ENCODE assay signal across 8 mouse cellular contexts in the genomic region with DNA sequence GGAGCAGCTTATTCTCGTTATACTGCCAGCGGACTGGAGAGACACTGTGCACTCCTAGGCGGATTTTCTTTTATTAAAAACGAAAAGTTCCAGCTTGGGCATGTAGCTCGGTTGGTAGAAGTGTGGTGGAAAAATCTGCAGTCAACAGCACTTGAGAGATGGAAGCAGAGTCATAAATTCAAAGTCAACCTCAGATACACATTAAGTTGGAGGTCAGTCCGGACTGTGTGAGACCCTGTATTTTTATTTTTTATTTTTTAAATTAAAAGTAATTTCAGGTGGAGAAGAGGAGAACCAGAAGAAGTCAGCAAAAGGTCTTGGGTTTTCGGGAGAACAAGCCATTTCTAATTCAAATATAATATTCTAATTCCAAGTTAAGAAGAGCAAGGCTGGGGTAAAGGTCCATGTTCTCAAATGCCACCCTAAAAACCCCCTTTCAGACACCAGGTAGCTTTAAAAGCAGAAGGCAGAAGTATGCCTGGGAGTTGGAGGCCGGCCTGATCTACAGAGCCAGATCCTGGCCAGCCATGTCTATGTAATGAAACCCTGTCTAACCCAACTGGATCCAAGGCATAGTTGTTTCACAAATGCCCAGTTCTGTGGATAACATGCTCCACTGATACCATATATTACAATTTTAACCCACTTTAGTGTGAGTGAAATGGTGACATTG. TPM values are rescaled to one million over a fixed set of nuclear protein-coding genes. Genes with fewer than 3 reads are reported as not detected.
A peak's percentile ranks its signal among the peaks of the same experiment; 100 is the strongest.
DNase-seq lines count a peak whose midpoint lies in the region; ATAC-seq and TF ChIP-seq lines count a peak whose summit lies in the region.

No protein-coding gene starts in this region.

- peak overlapping the region; percentile 75 for H3K4me2 ChIP-seq in embryonic facial prominence, embryonic 11.5 days (ENCODE audit: low read depth, low read length)
- peak overlapping the region; percentile 54 for H3K4me2 ChIP-seq in intestine, embryonic 14.5 days (ENCODE audit: low read length)
- H3K4me2 ChIP-seq in neural tube, embryonic 12.5 days (replicated peaks): peak overlapping the region; percentile 91

- H3K4me3 ChIP-seq in left cerebral cortex, adult 2 months: peak overlapping the region; percentile 81
- peak overlapping the region; percentile 93 for H3K4me3 ChIP-seq in embryonic facial prominence, embryonic 11.5 days (ENCODE audit: low read depth, low read length)
- peak overlapping the region; percentile 60 for H3K4me3 ChIP-seq in intestine, embryonic 14.5 days (ENCODE audit: low read depth, low read length)
- H3K4me3 ChIP-seq in neural tube, embryonic 12.5 days: peak overlapping the region; percentile 91

- WGBS in embryonic facial prominence, embryonic 11.5 days: 32% methylated on average over 8 of the region's 8 CpGs
- WGBS in intestine, embryonic 14.5 days: 25% methylated on average over 8 of the region's 8 CpGs
- 31% methylated on average over 8 of the region's 8 CpGs for WGBS in neural tube, embryonic 12.5 days

- no peak for TF ChIP-seq CTCF in left cerebral cortex, adult 2 months (IDR thresholded peaks at IDR 0.05)

- H3K9me3 ChIP-seq in embryonic facial prominence, embryonic 11.5 days (replicated peaks; ENCODE audit: control insufficient read depth, low read length): no peaks in the 10 kb centered on the region
- no peaks in the 10 kb centered on the region for H3K9me3 ChIP-seq in intestine, embryonic 14.5 days (ENCODE audit: control insufficient read depth, low read length)
- no peaks in the 10 kb centered on the region for H3K9me3 ChIP-seq in neural tube, embryonic 12.5 days

- peak overlapping the region; percentile 91 for H3K27ac ChIP-seq in left cerebral cortex, adult 2 months
- peak overlapping the region; percentile 77 for H3K27ac ChIP-seq in embryonic facial prominence, embryonic 11.5 days (replicated peaks; ENCODE audit: low read depth, low read length)
- peak overlapping the region; percentile 77 for H3K27ac ChIP-seq in intestine, embryonic 14.5 days (ENCODE audit: low read depth)
- peak overlapping the region; percentile 82; the same call in 1 of the 2 replicates for H3K27ac ChIP-seq in neural tube, embryonic 12.5 days

- no peaks in the 10 kb centered on the region for H3K36me3 ChIP-seq in embryonic facial prominence, embryonic 11.5 days (replicated peaks; ENCODE audit: control insufficient read depth, insufficient read depth, low read depth, low read length)
- H3K36me3 ChIP-seq in intestine, embryonic 14.5 days (ENCODE audit: control insufficient read depth, insufficient read depth, low read length): no peaks in the 10 kb centered on the region
- no peaks in the 10 kb centered on the region for H3K36me3 ChIP-seq in neural tube, embryonic 12.5 days

- no peaks in the 10 kb centered on the region for H3K27me3 ChIP-seq in embryonic facial prominence, embryonic 11.5 days (ENCODE audit: control insufficient read depth, insufficient read depth, low read length)
- H3K27me3 ChIP-seq in intestine, embryonic 14.5 days (replicated peaks; ENCODE audit: control insufficient read depth, insufficient read depth, low read length): no peaks in the 10 kb centered on the region
- no peaks in the 10 kb centered on the region for H3K27me3 ChIP-seq in neural tube, embryonic 12.5 days (replicated peaks)

- peak overlapping the region; percentile 91 for H3K9ac ChIP-seq in embryonic facial prominence, embryonic 11.5 days (replicated peaks; ENCODE audit: low read length)
- H3K9ac ChIP-seq in intestine, embryonic 14.5 days (ENCODE audit: low read length): peak overlapping the region; percentile 51
- peak overlapping the region; percentile 96 for H3K9ac ChIP-seq in neural tube, embryonic 12.5 days

- peak; percentile 2; the same call in 1 of the 2 replicates for ATAC-seq in embryonic facial prominence, embryonic 11.5 days (replicated peaks; ENCODE audit: insufficient number of reproducible peaks, low FRiP score, low TSS enrichment, low read depth)
- peak; percentile 1; the same call in 1 of the 2 replicates for ATAC-seq in intestine, embryonic 14.5 days (replicated peaks; ENCODE audit: low FRiP score, low TSS enrichment, low read depth)
- peak; percentile 1; the same call in 1 of the 2 replicates for ATAC-seq in neural tube, embryonic 12.5 days (ENCODE audit: low FRiP score, low read depth)

- no peak for DNase-seq in left cerebral cortex, adult 2 months (ENCODE audit: extremely low spot score in 1 of 2, low spot score in 2 of 2)
- no peak for DNase-seq in left cerebral cortex, postnatal 25 days (ENCODE audit: low spot score in 2 of 2)
- no peak for DNase-seq in embryonic facial prominence, embryonic 11.5 days (ENCODE audit: low spot score)
- no peak for DNase-seq in intestine, embryonic 14.5 days (ENCODE audit: low spot score)
- DNase-seq in c-Kit-positive CD71-positive TER-119-positive erythroid progenitor cells, embryonic 14.5 days (ENCODE audit: low spot score): no peak
- DNase-seq in thymus, postnatal 36 days: no peak
- no peak for DNase-seq in kidney, postnatal 25 days

- H3K4me1 ChIP-seq in embryonic facial prominence, embryonic 11.5 days (ENCODE audit: control insufficient read depth, insufficient read depth, low read length): no peaks in the 10 kb centered on the region
- H3K4me1 ChIP-seq in intestine, embryonic 14.5 days (replicated peaks; ENCODE audit: control insufficient read depth, insufficient read depth, low read length): peaks cover 20% of the 10 kb centered on the region
- peaks cover 20% of the 10 kb centered on the region for H3K4me1 ChIP-seq in neural tube, embryonic 12.5 days

- intact Hi-C loops in left cerebral cortex, adult 2 months (cut with DNase I): loop anchor here (1.0 to 2.0 kb wide), 2 partner anchors 47 to 58 kb away; a partner anchor contains a TSS
- intact Hi-C loops in left cerebral cortex, postnatal 25 days (cut with DNase I): loop anchor here (5.0 kb wide), 1 partner anchor 109 kb away; no protein-coding TSS in a partner anchor

RNA-seq across cellular contexts. Expression of a gene that starts 0.8 kb away (rescaled TPM):
- total RNA-seq in left cerebral cortex, adult 2 months (2021): 10 to 100 TPM; 81.7 to 89.0 TPM
- total RNA-seq in left cerebral cortex, postnatal 25 days (2021): 10 to 100 TPM; 80.8 to 90.6 TPM
- polyA plus RNA-seq in embryonic facial prominence, embryonic 11.5 days (2014; fragmentation: Nextera tagmentation; extraction: Ambion mirVana): 62.8 and 66.9 TPM in 2 replicates
- 65.5 and 67.5 TPM in 2 replicates for polyA plus RNA-seq in intestine, embryonic 14.5 days (2014; fragmentation: Nextera tagmentation; extraction: Ambion mirVana)
- 85.8 and 93.6 TPM in 2 replicates for polyA plus RNA-seq in neural tube, embryonic 12.5 days (2016; fragmentation: Nextera tagmentation; extraction: Ambion mirVana)

RNA-seq across cellular contexts. Expression of a gene that starts 48.5 kb away (rescaled TPM):
- 1 to 10 TPM; 5.8 to 6.4 TPM for total RNA-seq in left cerebral cortex, adult 2 months (2021)
- total RNA-seq in left cerebral cortex, postnatal 25 days (2021): 1 to 10 TPM; 5.5 to 6.0 TPM
- polyA plus RNA-seq in embryonic facial prominence, embryonic 11.5 days (2014; fragmentation: Nextera tagmentation; extraction: Ambion mirVana): 2.8 and 3.0 TPM in 2 replicates
- polyA plus RNA-seq in intestine, embryonic 14.5 days (2014; fragmentation: Nextera tagmentation; extraction: Ambion mirVana): 14.0 and 18.1 TPM in 2 replicates
- polyA plus RNA-seq in neural tube, embryonic 12.5 days (2016; fragmentation: Nextera tagmentation; extraction: Ambion mirVana): 3.0 and 3.1 TPM in 2 replicates

RNA-seq across cellular contexts. Expression of a gene that starts 57.8 kb away (rescaled TPM):
- 1 to 10 TPM; 4.6 to 5.5 TPM for total RNA-seq in left cerebral cortex, adult 2 months (2021)
- total RNA-seq in left cerebral cortex, postnatal 25 days (2021): 1 to 10 TPM; 4.4 to 4.6 TPM
- 0.60 and 1.1 TPM in 2 replicates for polyA plus RNA-seq in embryonic facial prominence, embryonic 11.5 days (2014; fragmentation: Nextera tagmentation; extraction: Ambion mirVana)
- 1.7 and 2.9 TPM in 2 replicates for polyA plus RNA-seq in intestine, embryonic 14.5 days (2014; fragmentation: Nextera tagmentation; extraction: Ambion mirVana)
- polyA plus RNA-seq in neural tube, embryonic 12.5 days (2016; fragmentation: Nextera tagmentation; extraction: Ambion mirVana): 1.3 and 1.7 TPM in 2 replicates

RNA-seq across cellular contexts. Expression of a gene that starts 58.0 kb away (rescaled TPM):
- total RNA-seq in left cerebral cortex, adult 2 months (2021): 1 to 10 TPM; 3.2 to 3.8 TPM
- 1 to 10 TPM; 3.3 to 4.0 TPM for total RNA-seq in left cerebral cortex, postnatal 25 days (2021)
- 4.9 and 5.1 TPM in 2 replicates for polyA plus RNA-seq in embryonic facial prominence, embryonic 11.5 days (2014; fragmentation: Nextera tagmentation; extraction: Ambion mirVana)
- polyA plus RNA-seq in intestine, embryonic 14.5 days (2014; fragmentation: Nextera tagmentation; extraction: Ambion mirVana): 8.7 and 10.5 TPM in 2 replicates
- 7.9 and 9.1 TPM in 2 replicates for polyA plus RNA-seq in neural tube, embryonic 12.5 days (2016; fragmentation: Nextera tagmentation; extraction: Ambion mirVana)
